Mouse (Mus musculus) embryonic facial prominence, embryonic 10.5 days (tissue): ENCODE data around the gene Cxadr. TPM values are rescaled to one million over a fixed set of nuclear protein-coding genes. Genes with fewer than 3 reads are reported as not detected.

ENCODE experiments used
- DNase-seq: peaks from one replicate; pipeline ENCODE4 v3.0.0-alpha.2; 2017; ENCODE audit warnings: low spot score
- H3K27ac ChIP-seq: fragments of 300-500 bp; sonication (generic); replicated peaks from 2 replicates; pipeline ENCODE4 v1.5.1; 2016; ENCODE audit warnings: mild to moderate bottlenecking
- H3K27me3 ChIP-seq: fragments of 300-500 bp; sonication (generic); replicated peaks from 2 replicates; pipeline ENCODE4 v1.6.1; 2016; ENCODE audit warnings: low read depth, mild to moderate bottlenecking; ENCODE audit not compliant: poor library complexity, severe bottlenecking
- H3K36me3 ChIP-seq: fragments of 300-500 bp; sonication (generic); replicated peaks from 2 replicates; pipeline ENCODE4 v1.6.1; 2016; ENCODE audit warnings: mild to moderate bottlenecking, moderate library complexity
- H3K4me1 ChIP-seq: fragments of 300-500 bp; sonication (generic); 2 replicates; pipeline ENCODE4 v1.6.1; 2016
- H3K4me3 ChIP-seq: fragments of 300-500 bp; sonication (generic); 2 replicates; pipeline ENCODE4 v1.5.1; 2016; ENCODE audit warnings: mild to moderate bottlenecking, moderate library complexity
- H3K9me3 ChIP-seq: fragments of 300-500 bp; sonication (generic); 2 replicates; pipeline ENCODE4 v1.6.1; 2016; ENCODE audit warnings: mild to moderate bottlenecking
- WGBS: fragments of 180-500 bp; shearing (Covaris S2); methylation state at CpG from one replicate; pipeline ENCODE4 v1.1.7; 2016; 5-methylcytosine and 5-hydroxymethylcytosine counted together
- polyA plus RNA-seq: library from polyadenylated mRNA; unstranded; fragments of >200 nt; fragmentation: Nextera tagmentation; extraction: Ambion mirVana; gene quantifications from 2 replicates; pipeline ENCODE4 v1.2.1, GENCODE M21; 2016

Gene Cxadr
- polyA plus RNA-seq, 1 experiment from 2014 or later = 30.4 TPM

DNA sequence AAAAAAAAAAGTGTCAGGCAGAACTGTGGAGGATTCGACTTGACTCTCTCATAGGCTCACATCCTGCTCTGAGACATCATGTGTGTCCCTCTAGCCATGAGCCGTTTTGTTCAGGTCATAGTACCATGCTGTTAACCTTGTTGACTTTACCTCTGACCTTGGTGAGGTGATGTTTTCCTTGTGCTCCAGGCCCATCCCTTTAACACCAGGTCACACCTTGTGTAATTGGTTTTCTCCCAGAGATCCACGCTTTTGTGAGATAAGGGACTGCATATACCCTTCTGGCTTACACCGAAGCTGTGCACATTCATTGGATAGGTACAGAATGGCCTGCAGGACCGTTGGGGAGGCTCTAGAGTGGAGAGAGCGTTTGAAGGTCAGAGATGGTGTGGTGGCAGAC is 8.0 kb downstream of the Cxadr start:
- Histone ChIP-seq H3K9me3 (no peaks in the 10 kb centered on the region), H3K27ac (no peak overlapping the region), H3K4me3 (no peak overlapping the region), H3K4me1 (peaks cover 29% of the 10 kb centered on the region), H3K36me3 (peaks cover 40% of the 10 kb centered on the region), H3K27me3 (no peaks in the 10 kb centered on the region)
- no peak for DNase-seq
- WGBS = 84% methylated on average over 6 of the region's 6 CpGs

DNA sequence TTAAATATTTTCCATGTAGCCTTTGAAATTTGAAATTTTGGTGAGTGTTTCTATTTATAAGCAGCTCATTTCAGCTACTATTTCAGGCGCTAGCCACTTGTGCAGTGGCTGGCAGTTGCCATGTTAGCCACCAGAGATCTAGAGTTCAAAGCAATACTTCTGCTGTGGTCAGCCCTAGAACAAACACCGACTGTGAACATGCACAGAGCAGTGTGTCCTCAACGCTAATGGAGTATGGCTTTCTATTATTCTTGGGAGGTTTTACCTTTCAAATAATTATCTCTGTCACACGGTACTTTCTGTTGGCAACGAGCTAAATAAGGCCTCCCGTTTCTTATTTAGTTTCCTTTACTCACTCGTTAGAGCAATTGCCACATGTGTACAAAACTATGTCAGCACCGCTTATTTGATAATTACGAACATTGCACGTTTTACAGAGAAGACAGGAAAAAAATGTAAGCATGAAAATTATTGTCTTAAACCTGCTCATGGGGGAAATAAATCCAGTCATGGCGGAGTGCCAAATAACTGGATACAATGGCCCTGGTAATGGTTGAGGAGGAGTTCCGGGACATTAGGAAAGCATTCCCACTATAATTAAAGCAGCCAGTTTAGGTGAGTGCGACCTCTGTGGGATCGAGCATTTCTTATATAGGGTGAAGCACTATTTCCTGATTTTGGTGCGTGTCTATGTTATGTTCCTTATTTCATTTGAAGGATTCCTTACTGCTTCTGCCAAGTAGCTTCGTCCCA is 12.0 kb downstream of the Cxadr start:
- Histone ChIP-seq H3K4me1 (peaks cover 32% of the 10 kb centered on the region), H3K4me3 (no peak overlapping the region), H3K36me3 (peaks cover 23% of the 10 kb centered on the region), H3K9me3 (no peaks in the 10 kb centered on the region), H3K27me3 (no peaks in the 10 kb centered on the region), H3K27ac (no peak overlapping the region)
- no peak for DNase-seq
- whole genome bisulfite sequencing = 59% methylated on average over 16 of the region's 16 CpGs

DNA sequence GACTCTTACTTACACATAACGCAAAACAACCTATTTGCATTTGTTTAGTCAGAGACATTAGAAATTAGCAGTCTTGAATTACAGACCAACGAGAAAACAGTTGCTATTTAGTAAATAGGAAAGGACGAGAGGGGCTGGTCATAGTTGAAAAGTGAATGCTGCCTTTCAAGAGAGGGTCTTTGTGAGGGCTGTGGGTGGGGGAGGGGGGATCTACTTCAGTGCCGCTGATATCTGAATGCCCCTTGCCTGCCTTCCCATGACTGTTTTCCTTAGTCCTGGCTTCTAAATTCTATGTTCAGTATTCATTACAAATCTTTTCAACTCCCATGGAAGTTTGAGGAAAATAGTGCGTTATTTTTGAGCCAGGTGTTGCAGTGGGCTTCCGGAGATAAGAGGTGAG is 12.7 kb downstream of the Cxadr start:
- no peak for DNase-seq
- no peak overlapping the region for H3K4me3 ChIP-seq
- no peaks in the 10 kb centered on the region for H3K9me3 ChIP-seq
- H3K27ac ChIP-seq = no peak overlapping the region
- peaks cover 32% of the 10 kb centered on the region for H3K4me1 ChIP-seq
- H3K36me3 ChIP-seq = peaks cover 22% of the 10 kb centered on the region
- H3K27me3 ChIP-seq = no peaks in the 10 kb centered on the region
- WGBS = 44% methylated on average over 6 of the region's 6 CpGs

DNA sequence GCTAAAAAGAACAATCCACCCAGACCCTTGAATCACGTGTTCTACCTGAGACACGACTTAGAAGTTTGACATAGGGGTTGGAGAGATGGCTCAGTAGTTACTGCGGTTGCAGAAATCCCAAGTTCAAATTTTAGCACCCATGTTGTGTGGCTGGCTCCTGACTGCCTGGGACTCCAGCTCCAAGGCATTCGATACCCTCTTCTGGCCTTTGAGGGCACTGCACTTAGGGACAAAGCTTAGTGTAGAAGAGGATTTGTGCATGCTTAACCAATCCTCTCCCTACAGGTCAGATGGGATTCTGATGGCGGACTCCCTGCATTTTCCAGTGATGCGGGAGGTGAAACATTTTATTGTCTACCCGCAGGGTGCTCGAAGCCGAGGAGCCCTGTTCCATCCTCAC is 15.6 kb downstream of the Cxadr start:
- no peak overlapping the region for H3K4me3 ChIP-seq
- no peaks in the 10 kb centered on the region for H3K27me3 ChIP-seq
- peaks cover 42% of the 10 kb centered on the region for H3K4me1 ChIP-seq
- H3K27ac ChIP-seq = no peak overlapping the region
- peaks cover 5% of the 10 kb centered on the region; the same call in 1 of the 2 replicates for H3K36me3 ChIP-seq
- 88% methylated on average over 9 of the region's 9 CpGs for WGBS
- no peaks in the 10 kb centered on the region for H3K9me3 ChIP-seq
- DNase-seq = peak; percentile 27

DNA sequence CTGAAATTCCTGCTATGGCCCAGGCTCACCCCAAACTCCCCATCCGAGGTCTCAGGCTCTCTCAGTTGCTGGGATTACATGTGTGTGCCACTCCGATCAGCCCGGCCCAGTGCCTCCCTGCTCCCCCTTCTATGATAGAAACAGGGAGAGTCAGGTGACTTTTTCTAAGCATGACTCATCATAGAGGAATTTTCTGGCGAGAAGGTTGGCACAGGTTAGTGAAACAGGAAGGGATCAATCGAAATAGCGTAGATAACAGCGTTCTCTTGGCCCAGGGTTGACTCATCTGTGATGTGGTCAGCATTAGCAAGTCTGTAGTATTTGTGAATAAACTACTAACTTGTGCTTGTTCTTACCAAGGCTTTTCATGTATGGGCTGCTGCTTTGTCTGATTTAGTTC is 16.7 kb downstream of the Cxadr start:
- Histone ChIP-seq H3K36me3 (peaks cover 5% of the 10 kb centered on the region; the same call in 1 of the 2 replicates), H3K4me3 (no peak overlapping the region), H3K4me1 (peaks cover 46% of the 10 kb centered on the region), H3K27me3 (no peaks in the 10 kb centered on the region), H3K27ac (no peak overlapping the region), H3K9me3 (no peaks in the 10 kb centered on the region)
- 82% methylated on average over 7 of the region's 7 CpGs for WGBS
- no peak for DNase-seq

DNA sequence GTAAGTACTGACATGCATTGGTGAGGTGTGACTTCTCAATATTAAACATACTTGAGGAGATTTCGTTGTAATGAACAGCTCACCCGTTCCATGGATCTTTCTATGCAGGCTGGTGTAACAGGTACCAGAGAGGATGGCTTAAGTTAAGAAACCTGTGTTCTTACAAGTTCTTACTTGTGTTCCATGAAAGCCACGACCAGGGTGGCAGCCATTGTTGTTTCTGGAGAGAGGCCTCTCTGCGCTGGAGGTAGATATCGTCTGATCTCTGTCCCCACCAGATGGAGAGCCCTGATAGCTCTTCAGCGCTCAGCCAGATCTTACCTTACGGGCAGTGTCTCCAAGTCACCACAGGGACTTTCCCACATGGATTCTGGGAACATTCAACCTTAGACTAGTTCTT is 18.4 kb downstream of the Cxadr start:
- Histone ChIP-seq H3K4me3 (no peak overlapping the region), H3K9me3 (no peaks in the 10 kb centered on the region), H3K27me3 (no peaks in the 10 kb centered on the region), H3K27ac (no peak overlapping the region), H3K36me3 (peaks cover 5% of the 10 kb centered on the region; the same call in 1 of the 2 replicates), H3K4me1 (peaks cover 28% of the 10 kb centered on the region)
- WGBS = 77% methylated on average over 7 of the region's 7 CpGs
- DNase-seq = no peak

DNA sequence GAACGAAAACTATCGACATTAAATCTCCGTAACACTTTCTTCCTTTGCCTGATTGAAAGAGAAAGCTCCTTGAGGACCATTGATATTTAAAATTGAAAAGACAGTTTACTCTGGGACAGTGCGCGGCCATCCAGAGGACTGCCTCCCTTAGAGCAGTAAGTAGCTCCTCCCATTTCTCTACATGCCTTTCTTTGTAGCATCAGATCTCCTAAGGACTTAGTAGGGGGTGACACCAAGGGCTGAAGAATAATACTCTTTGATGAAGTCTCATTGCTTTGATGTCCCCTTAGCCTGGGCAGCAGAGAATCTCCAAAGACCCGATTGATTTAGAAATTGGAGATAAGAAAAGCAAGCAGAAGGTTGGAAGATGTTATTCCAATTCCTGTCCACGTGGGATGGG is 20.3 kb downstream of the Cxadr start:
- no peak for DNase-seq
- 7% methylated on average over 7 of the region's 7 CpGs for WGBS
- H3K9me3 ChIP-seq = no peaks in the 10 kb centered on the region
- H3K36me3 ChIP-seq = peaks cover 16% of the 10 kb centered on the region
- peaks cover 28% of the 10 kb centered on the region for H3K4me1 ChIP-seq
- no peak overlapping the region for H3K27ac ChIP-seq
- no peaks in the 10 kb centered on the region for H3K27me3 ChIP-seq
- no peak overlapping the region for H3K4me3 ChIP-seq

DNA sequence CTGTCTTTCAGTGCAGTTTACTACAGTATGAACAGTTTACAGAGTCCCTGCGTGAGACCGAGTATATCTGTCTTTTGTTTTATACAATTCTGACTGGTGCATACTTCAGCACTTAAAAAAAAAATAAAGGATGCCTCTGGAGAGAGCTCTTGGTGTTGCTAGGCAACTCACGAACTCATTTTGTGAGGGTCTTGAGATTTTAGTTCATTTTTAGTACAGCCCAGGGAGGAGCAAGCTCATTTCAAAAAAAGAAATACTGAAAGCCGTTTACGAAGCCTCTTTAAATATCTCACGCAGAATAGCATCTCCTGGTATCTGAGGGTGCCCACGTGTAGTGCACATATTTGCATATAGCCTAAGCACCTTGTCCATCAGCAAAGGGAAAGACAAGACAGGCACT is 20.9 kb downstream of the Cxadr start:
- Histone ChIP-seq H3K27me3 (no peaks in the 10 kb centered on the region), H3K9me3 (no peaks in the 10 kb centered on the region), H3K36me3 (peaks cover 22% of the 10 kb centered on the region), H3K4me3 (no peak overlapping the region), H3K27ac (no peak overlapping the region), H3K4me1 (peaks cover 28% of the 10 kb centered on the region)
- no peak for DNase-seq
- 58% methylated on average over 7 of the region's 7 CpGs for WGBS

DNA sequence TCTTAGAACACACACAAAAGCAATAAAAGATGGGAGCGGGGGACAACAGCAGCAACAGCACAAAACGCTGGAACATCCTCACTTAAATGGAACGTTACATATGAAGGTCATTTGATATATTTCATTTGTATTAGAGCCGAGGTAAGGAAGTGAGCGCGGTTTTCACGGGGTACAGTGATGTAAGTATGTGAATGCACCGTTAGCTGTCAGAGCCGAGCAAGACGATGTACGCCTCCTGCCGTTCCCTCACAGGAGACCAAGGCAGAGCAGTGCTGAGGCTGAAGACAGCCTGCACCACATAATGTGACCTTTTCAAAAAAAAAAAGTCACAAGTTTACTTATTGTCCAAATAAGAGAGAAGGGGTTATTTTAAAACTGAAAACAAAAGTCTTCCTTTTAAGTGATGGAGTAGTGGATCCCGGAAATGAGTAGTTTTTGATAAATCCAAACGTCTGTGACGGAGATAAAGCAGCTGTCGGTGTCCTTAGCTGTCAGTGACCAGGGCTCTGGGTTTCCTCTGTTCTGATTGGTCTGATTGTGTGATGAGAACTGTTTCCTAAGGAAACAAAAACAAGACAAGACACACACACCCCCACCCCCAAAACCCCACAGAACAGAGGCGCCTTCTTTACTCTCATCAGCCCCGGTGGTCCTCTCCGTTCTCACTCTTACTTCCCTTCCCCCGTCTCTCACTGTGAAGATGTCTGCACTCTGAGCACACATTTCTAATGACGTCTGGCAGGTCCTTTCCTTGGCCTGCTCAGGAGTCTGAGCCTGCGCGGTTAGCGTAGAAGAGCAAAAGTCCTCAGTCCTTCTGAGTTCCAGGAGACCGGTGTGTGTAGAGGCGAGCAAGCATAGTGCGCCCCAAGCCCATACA is 24.9 kb downstream of the Cxadr start:
- 85% methylated on average over 27 of the region's 27 CpGs for WGBS

DNA sequence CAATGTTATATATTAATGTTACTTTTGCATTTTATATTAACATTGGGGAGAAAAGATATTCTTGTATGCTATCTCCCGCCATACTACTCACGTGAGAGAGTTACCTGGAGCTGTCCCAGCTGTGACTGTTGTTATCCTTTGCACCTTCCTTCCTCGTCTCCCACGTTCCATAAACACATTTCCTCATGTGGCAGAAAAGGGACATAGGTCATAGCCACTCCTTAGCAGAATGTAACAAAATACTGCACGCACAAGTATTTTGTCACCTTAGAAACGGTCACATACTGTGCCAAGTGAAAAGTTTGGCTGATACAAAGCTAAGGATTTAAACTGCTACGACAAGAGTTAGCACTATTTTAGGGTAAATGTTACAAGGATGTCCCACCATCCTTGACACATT is 26.3 kb downstream of the Cxadr start:
- no peaks in the 10 kb centered on the region for H3K27me3 ChIP-seq
- no peak for DNase-seq
- WGBS = 92% methylated on average over 7 of the region's 7 CpGs
- no peak overlapping the region for H3K4me3 ChIP-seq
- H3K9me3 ChIP-seq = no peaks in the 10 kb centered on the region
- no peak overlapping the region for H3K27ac ChIP-seq
- H3K36me3 ChIP-seq = peaks cover 71% of the 10 kb centered on the region
- H3K4me1 ChIP-seq = peaks cover 4% of the 10 kb centered on the region

More for the DNA sequence above, 24.9 kb downstream of the Cxadr start:
- no peaks in the 10 kb centered on the region for H3K9me3 ChIP-seq
- no peak overlapping the region for H3K27ac ChIP-seq
- no peak overlapping the region for H3K4me3 ChIP-seq
- H3K36me3 ChIP-seq = peaks cover 58% of the 10 kb centered on the region
- no peak for DNase-seq
- H3K27me3 ChIP-seq = no peaks in the 10 kb centered on the region
- peaks cover 16% of the 10 kb centered on the region for H3K4me1 ChIP-seq

DNA sequence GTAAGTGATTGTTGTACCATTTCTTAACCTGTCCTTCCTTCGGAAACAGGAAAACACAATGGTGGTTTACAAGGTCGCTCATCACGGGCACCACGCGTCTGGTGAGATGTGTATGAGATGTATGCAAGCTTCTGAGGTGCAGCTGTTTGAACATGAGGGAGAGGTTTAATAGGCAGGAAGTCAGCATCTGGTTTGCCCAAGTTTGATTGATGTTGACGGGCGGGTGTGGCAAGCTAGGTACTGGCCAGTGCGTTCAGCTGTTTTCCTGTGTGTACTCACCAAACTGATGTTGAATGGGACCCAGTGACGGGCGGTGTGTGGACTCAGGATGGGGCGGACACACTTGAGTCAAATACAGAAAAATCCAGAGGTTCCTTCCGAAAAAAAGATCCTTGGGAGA is 26.7 kb downstream of the Cxadr start:
- Histone ChIP-seq H3K36me3 (peaks cover 75% of the 10 kb centered on the region), H3K9me3 (no peaks in the 10 kb centered on the region), H3K27ac (no peak overlapping the region), H3K4me1 (no peaks in the 10 kb centered on the region), H3K27me3 (no peaks in the 10 kb centered on the region), H3K4me3 (no peak overlapping the region)
- DNase-seq = no peak
- 94% methylated on average over 12 of the region's 12 CpGs for WGBS

DNA sequence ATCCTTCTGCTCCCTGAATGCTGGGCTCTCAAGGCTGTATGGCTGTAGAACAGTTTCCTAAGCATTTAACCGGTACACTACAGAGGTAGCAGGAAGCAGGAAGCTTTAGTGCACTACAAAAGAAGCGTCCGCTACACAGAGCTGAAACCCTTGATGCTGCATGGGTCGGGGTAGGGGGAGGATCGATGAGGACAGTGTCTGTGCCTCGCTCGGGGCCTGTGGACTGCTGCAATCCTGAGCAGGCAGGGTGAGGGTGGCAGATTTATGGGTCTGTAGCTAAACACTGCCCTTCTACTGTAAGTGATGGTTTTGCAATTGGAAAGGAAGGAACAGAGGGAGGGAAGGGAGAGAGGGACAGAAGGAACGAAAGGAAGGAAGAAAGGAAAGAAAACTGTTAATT is 35.9 kb downstream of the Cxadr start:
- 80% methylated on average over 8 of the region's 8 CpGs for WGBS
- peak; percentile 7 for DNase-seq
- Histone ChIP-seq H3K4me1 (no peaks in the 10 kb centered on the region), H3K27me3 (no peaks in the 10 kb centered on the region), H3K36me3 (peaks cover 68% of the 10 kb centered on the region), H3K4me3 (no peak overlapping the region), H3K27ac (no peak overlapping the region), H3K9me3 (no peaks in the 10 kb centered on the region)

DNA sequence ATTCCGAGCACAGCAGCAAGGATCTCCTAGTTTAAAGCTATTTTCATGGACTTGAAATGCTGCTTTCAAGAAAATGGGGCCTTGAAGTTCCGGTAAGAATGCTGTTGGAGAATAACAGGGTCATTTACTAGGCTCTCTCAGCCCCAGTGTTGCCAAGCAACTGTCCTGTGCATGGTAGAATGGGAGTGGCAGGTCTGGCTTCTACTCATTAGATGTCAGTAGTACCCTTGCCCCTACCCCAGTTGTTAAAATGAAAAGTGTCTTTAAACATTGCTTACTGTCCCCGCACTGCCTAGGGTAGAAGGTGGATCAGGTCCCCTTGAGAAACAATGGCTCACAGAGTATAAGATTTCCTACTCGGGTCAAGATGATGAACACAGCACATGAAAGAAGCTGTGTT is 40.1 kb downstream of the Cxadr start:
- H3K9me3 ChIP-seq = no peaks in the 10 kb centered on the region
- no peaks in the 10 kb centered on the region for H3K27me3 ChIP-seq
- no peak overlapping the region for H3K27ac ChIP-seq
- 85% methylated on average over 4 of the region's 4 CpGs for WGBS
- no peak overlapping the region for H3K4me3 ChIP-seq
- no peak for DNase-seq
- H3K36me3 ChIP-seq = peaks cover 29% of the 10 kb centered on the region
- peaks cover 7% of the 10 kb centered on the region; the same call in 1 of the 2 replicates for H3K4me1 ChIP-seq
